Mouse (Mus musculus) midbrain, embryonic 14.5 days (tissue): ENCODE results near the gene Olfr64. TPM values are rescaled to one million over a fixed set of nuclear protein-coding genes. Genes with fewer than 3 reads are reported as not detected.

ENCODE experiments used
- ATAC-seq: fragments of 200-750 bp; cut with Nextera tagmentation; 2 replicates; pipeline ENCODE4 v1.8.0; 2017; ENCODE audit warnings: moderate number of reproducible peaks, moderate library complexity; ENCODE audit not compliant: low FRiP score, low TSS enrichment
- DNase-seq: peaks from one replicate; pipeline ENCODE4 v3.0.0-alpha.2; 2015
- H3K27ac ChIP-seq: fragments of 300-500 bp; sonication (generic); replicated peaks from 2 replicates; pipeline ENCODE4 v1.5.1; 2014; ENCODE audit warnings: mild to moderate bottlenecking, low read depth, low read length, moderate library complexity
- H3K27me3 ChIP-seq: fragments of 300-500 bp; sonication (generic); 2 replicates; pipeline ENCODE4 v1.6.1; 2014; ENCODE audit warnings: low read length, control low read depth, mixed read lengths; ENCODE audit not compliant: control insufficient read depth, insufficient read depth
- H3K36me3 ChIP-seq: fragments of 300-500 bp; sonication (generic); 2 replicates; pipeline ENCODE4 v1.6.1; 2014; ENCODE audit warnings: low read length, control low read depth; ENCODE audit not compliant: control insufficient read depth, insufficient read depth
- H3K4me1 ChIP-seq: fragments of 300-500 bp; sonication (generic); 2 replicates; pipeline ENCODE4 v1.6.1; 2014; ENCODE audit warnings: mild to moderate bottlenecking, antibody characterized with exemption, low read length, control low read depth; ENCODE audit not compliant: control insufficient read depth, insufficient read depth
- H3K4me2 ChIP-seq: fragments of 300-500 bp; sonication (generic); 2 replicates; pipeline ENCODE4 v1.6.1; 2014; ENCODE audit warnings: mild to moderate bottlenecking, low read length, moderate library complexity
- H3K4me3 ChIP-seq: fragments of 300-500 bp; sonication (generic); replicated peaks from 2 replicates; pipeline ENCODE4 v1.5.1; 2014; ENCODE audit warnings: low read depth, low read length
- H3K9ac ChIP-seq: fragments of 300-500 bp; sonication (generic); replicated peaks from 2 replicates; pipeline ENCODE4 v1.6.1; 2014; ENCODE audit warnings: mild to moderate bottlenecking, low read length, moderate library complexity
- H3K9me3 ChIP-seq: fragments of 300-500 bp; sonication (generic); 2 replicates; pipeline ENCODE4 v1.6.1; 2016; ENCODE audit warnings: low read length, control low read depth, mixed read lengths; ENCODE audit not compliant: control insufficient read depth
- WGBS: fragments of 180-500 bp; shearing (Covaris S2); extraction: QIAGEN DNeasy Blood & Tissue Kit; methylation state at CpG from one replicate; pipeline ENCODE4 v1.1.7; 2014; 5-methylcytosine and 5-hydroxymethylcytosine counted together
- polyA plus RNA-seq: library from polyadenylated mRNA; unstranded; fragments of >200 nt; fragmentation: Nextera tagmentation; extraction: Ambion mirVana; gene quantifications from 2 replicates; pipeline ENCODE4 v1.2.1, GENCODE M21; 2014

Gene Olfr64
- polyA plus RNA-seq, 1 experiment from 2014 or later, result not detected

DNA sequence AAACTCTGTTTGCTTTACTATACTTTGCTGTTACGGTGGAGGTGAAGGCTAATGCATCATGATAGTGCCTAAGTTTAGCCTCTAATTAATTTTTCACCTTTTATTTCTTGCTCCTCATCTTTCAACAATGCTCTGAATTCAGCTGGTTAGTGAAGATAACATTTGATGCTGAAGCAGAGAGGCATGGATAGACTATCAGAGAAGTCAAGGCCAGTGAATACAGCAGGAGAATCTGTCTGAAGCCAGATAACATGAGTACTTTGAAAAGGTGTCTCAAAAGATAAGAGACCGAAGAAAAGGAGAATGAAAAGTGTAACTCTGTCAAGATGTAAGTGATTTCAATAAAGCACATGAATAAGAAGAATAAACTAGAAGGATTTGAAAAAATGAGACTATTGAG is 17.2 kb downstream of the Olfr64 start:
- no peak for ATAC-seq
- Histone ChIP-seq H3K9ac (no peak overlapping the region), H3K27me3 (no peaks in the 10 kb centered on the region), H3K4me3 (no peak overlapping the region), H3K9me3 (no peaks in the 10 kb centered on the region), H3K27ac (no peak overlapping the region), H3K36me3 (no peaks in the 10 kb centered on the region), H3K4me1 (no peaks in the 10 kb centered on the region), H3K4me2 (no peak overlapping the region)
- DNase-seq, result no peak
- WGBS, result 83% methylated on average over 2 of the region's 2 CpGs

DNA sequence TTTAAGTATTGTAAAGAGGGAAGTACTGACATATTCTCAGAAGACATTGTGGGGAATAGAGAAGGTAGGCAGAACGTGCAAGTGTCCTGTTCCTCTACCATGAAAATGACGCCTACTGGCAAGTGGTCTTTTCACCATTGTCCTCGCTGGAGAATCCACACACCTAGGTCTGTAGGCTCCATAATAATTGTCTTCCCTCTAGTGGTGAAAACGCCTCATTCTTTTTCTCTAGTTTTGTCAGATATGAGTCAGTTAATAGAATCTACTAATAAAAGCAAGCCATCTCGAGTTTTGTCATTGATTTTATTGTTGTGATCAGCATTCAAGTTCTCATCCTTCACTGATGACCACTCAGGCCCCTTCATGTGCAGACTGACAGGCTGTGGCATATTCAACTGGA is 19.8 kb downstream of the Olfr64 start:
- H3K4me2 ChIP-seq, result no peak overlapping the region
- WGBS, result 63% methylated on average over 5 of the region's 5 CpGs
- no peaks in the 10 kb centered on the region for H3K9me3 ChIP-seq
- H3K9ac ChIP-seq, result no peak overlapping the region
- H3K27ac ChIP-seq, result no peak overlapping the region
- H3K4me1 ChIP-seq, result no peaks in the 10 kb centered on the region
- no peak for ATAC-seq
- no peaks in the 10 kb centered on the region for H3K27me3 ChIP-seq
- DNase-seq, result peak; percentile 3
- no peaks in the 10 kb centered on the region for H3K36me3 ChIP-seq
- H3K4me3 ChIP-seq, result no peak overlapping the region

DNA sequence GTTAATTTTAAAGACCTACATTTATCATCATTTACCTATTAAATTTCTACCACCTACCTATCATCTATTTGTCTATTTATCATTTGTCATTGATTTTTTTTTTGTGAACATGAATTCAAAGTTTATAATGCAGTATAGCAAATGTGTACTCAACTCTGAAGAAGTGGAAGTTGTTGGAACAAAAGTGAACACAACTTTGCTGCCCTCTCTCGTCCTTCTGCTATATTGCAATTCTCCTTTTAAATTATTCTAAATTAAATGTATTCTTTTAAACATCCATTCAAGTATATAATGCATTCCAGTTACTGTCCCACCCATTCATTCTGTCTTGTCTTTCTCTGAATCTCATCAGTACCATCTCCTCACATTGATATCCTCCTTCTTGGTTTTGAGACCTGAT is 21.2 kb downstream of the Olfr64 start:
- H3K9ac ChIP-seq, result no peak overlapping the region
- peak; percentile 62 for DNase-seq

DNA sequence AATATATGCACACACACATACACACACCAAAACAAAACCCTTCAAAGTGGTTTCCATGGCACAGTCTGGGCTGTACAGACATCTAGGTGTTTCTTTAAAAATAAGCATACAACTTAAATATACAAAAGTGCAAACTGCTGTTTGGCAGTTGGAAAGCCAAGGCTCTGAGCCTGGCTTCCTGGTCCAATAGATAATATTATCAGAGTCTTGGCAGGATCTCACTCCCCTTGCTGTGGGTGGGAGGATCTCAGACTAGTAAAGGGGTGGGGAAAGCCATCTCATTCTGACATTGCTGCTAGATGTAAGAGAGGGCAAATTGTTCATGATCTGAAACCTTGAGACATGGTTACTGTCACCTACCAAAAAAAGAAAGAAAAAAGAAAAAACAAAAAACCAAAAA is 23.6 kb downstream of the Olfr64 start:
- no peaks in the 10 kb centered on the region for H3K36me3 ChIP-seq
- no peak overlapping the region for H3K4me2 ChIP-seq

More for the DNA sequence above, 21.2 kb downstream of the Olfr64 start:
- Histone ChIP-seq H3K27ac (no peak overlapping the region), H3K9me3 (no peaks in the 10 kb centered on the region), H3K4me3 (no peak overlapping the region), H3K4me1 (no peaks in the 10 kb centered on the region), H3K36me3 (no peaks in the 10 kb centered on the region), H3K4me2 (no peak overlapping the region), H3K27me3 (no peaks in the 10 kb centered on the region)
- WGBS, result 8% methylated on average over 1 of the region's 1 CpGs
- ATAC-seq, result no peak

GRCm38 (mm10) chr7:103865716-103866115 is 28.6 kb downstream of the Olfr64 start:
- H3K4me3 ChIP-seq, result no peak overlapping the region
- H3K27me3 ChIP-seq, result no peaks in the 10 kb centered on the region
- no peak overlapping the region for H3K27ac ChIP-seq
- ATAC-seq (no peak), DNase-seq (no peak)
- H3K9ac ChIP-seq, result no peak overlapping the region
- H3K36me3 ChIP-seq, result no peaks in the 10 kb centered on the region
- no peaks in the 10 kb centered on the region for H3K9me3 ChIP-seq
- no peaks in the 10 kb centered on the region for H3K4me1 ChIP-seq
- H3K4me2 ChIP-seq, result no peak overlapping the region

More for the DNA sequence above, 23.6 kb downstream of the Olfr64 start:
- Histone ChIP-seq H3K9ac (no peak overlapping the region), H3K9me3 (no peaks in the 10 kb centered on the region), H3K27ac (no peak overlapping the region), H3K4me3 (no peak overlapping the region), H3K4me1 (no peaks in the 10 kb centered on the region), H3K27me3 (no peaks in the 10 kb centered on the region)
- ATAC-seq (no peak), DNase-seq (no peak)

DNA sequence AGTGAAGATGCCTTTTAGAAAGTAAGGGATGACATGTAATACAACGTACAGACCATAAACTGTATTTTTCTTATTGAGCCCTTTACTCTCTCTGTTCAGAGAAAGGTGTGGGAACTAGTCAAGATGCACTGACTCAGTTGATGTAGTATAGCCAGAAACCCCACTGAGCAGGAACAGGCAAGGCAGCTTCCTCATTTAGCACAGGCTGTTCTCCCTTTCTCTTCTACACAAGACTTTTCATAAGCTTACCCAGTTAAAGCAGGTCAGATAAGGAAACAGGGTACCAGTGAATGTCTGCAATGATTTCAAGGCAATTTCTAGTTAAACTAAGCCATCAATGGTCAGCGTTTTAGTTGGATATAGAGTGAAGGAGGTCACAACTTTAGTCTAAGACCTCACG is 32.8 kb downstream of the Olfr64 start:
- H3K27me3 ChIP-seq, result no peaks in the 10 kb centered on the region
- no peak overlapping the region for H3K4me3 ChIP-seq
- no peaks in the 10 kb centered on the region for H3K4me1 ChIP-seq
- H3K9ac ChIP-seq, result no peak overlapping the region
- H3K4me2 ChIP-seq, result no peak overlapping the region
- H3K9me3 ChIP-seq, result no peaks in the 10 kb centered on the region
- no peak overlapping the region for H3K27ac ChIP-seq
- 85% methylated on average over 3 of the region's 3 CpGs for WGBS
- H3K36me3 ChIP-seq, result no peaks in the 10 kb centered on the region
- DNase-seq, result no peak
- no peak for ATAC-seq

- Histone ChIP-seq H3K4me2 (no peak overlapping the region), H3K4me1 (no peaks in the 10 kb centered on the region), H3K27me3 (no peaks in the 10 kb centered on the region), H3K9me3 (no peaks in the 10 kb centered on the region), H3K4me3 (no peak overlapping the region), H3K9ac (no peak overlapping the region), H3K27ac (no peak overlapping the region), H3K36me3 (no peaks in the 10 kb centered on the region)
- ATAC-seq (no peak), DNase-seq (peak; percentile 8)
- WGBS, result 50% methylated on average over 1 of the region's 1 CpGs
Observed at GRCm38 (mm10) chr7:103860855-103861254, 33.4 kb downstream of the Olfr64 start.

DNA sequence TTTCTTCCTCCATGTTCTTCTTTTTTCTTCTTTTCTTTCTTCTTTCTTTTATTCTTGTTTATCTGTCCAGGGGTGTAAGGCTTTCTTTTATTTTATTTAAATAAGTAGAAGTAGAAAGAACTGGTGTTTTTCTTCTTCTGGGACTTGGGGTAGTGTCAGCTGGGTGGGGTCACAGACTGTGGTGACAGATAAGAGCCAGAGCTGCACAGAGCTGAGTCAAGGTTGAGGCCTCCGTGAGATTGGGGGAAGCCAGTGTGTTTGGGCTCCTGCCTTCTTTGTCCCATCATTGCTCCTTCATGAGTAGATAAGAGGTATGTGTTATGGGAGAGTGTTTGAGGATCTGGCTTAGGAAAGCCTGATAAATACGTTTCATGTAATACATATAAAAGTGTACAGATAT is 35.2 kb downstream of the Olfr64 start:
- H3K4me3 ChIP-seq, result no peak overlapping the region
- no peaks in the 10 kb centered on the region for H3K4me1 ChIP-seq
- no peak for ATAC-seq
- H3K36me3 ChIP-seq, result no peaks in the 10 kb centered on the region
- no peaks in the 10 kb centered on the region for H3K9me3 ChIP-seq
- H3K27ac ChIP-seq, result no peak overlapping the region
- DNase-seq, result no peak
- H3K9ac ChIP-seq, result no peak overlapping the region
- no peak overlapping the region for H3K4me2 ChIP-seq
- no peaks in the 10 kb centered on the region for H3K27me3 ChIP-seq
- WGBS, result 76% methylated on average over 2 of the region's 2 CpGs

DNA sequence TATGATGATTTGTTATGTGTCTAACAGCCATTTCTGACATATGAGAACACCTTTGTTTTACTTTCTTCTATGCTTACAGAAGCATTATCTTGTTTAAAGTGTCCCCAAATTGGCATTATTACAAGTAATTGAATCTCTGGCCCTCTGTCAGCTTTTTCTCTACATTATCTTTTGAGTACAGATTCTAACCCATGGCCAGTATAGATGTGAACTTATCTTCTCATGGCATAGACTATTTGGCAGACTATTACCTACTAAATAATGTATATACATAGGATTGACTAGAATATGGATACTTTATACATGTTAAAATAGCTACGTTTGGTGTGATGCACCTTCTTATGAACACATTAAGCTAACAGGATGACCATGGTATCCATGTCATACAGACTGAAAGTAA is 39.6 kb downstream of the Olfr64 start:
- H3K27ac ChIP-seq, result no peak overlapping the region
- no peaks in the 10 kb centered on the region for H3K27me3 ChIP-seq
- ATAC-seq (no peak), DNase-seq (no peak)
- H3K9me3 ChIP-seq, result no peaks in the 10 kb centered on the region
- no peak overlapping the region for H3K9ac ChIP-seq
- no peak overlapping the region for H3K4me2 ChIP-seq
- H3K4me3 ChIP-seq, result no peak overlapping the region
- H3K4me1 ChIP-seq, result no peaks in the 10 kb centered on the region
- no peaks in the 10 kb centered on the region for H3K36me3 ChIP-seq
- WGBS, result 73% methylated on average over 1 of the region's 1 CpGs
